Comparison of ENCODE assay signal across 34 mouse cellular contexts in the genomic region with DNA sequence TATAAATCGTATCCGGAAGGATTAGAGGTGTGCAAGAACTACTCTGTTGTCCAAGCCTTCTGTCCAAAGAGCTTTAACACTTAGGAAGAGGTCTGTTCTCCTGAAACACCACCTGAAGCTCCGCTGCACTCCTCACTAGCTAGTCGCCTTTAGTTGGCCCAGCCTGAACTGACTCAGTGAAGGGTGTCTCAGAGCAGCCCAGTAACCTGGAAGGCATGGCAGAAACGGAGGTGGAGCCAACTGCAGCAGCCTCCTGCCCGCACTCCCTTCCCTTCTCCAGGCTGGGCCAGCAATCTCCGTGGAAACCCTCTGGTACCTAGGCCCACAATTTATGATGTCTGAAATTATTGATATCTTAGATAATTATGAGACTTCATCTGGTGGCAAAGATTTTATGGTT. TPM values are rescaled to one million over a fixed set of nuclear protein-coding genes. Genes with fewer than 3 reads are reported as not detected.
"Had no signal": no experiment of that assay in that cellular context is flagged by ENCODE, and none has a peak within 500 bp of the region (broad histone marks: within the 10 kb centered on the region; RNA-seq: fewer than 3 reads in every experiment).

No protein-coding gene starts in this region.

- DNase-seq: left cerebral cortex, postnatal 4 days; liver; liver, embryonic 13.5 days; liver, postnatal 0 days; lung, adult 18-20 months; lung, adult 2 months; lung, embryonic 14.5 days; lung, postnatal 10 days; lung, postnatal 14 days; lung, postnatal 36 days; lung, postnatal 4 days; midbrain, embryonic 14.5 days had no signal

- H3K27me3 ChIP-seq: limb, embryonic 12.5 days; limb, embryonic 13.5 days; limb, embryonic 15.5 days; liver, embryonic 12.5 days; liver, embryonic 13.5 days; liver, embryonic 15.5 days; lung, embryonic 15.5 days; megakaryocyte, embryonic 14.5 days; midbrain, embryonic 12.5 days; midbrain, embryonic 13.5 days; midbrain, embryonic 15.5 days; neural tube, embryonic 12.5 days; neural tube, embryonic 13.5 days had no signal

- H3K4me1 ChIP-seq: limb, embryonic 10.5 days; limb, embryonic 15.5 days; liver, embryonic 12.5 days; liver, embryonic 13.5 days; liver, embryonic 15.5 days; lung, embryonic 15.5 days; midbrain, embryonic 10.5 days; midbrain, embryonic 12.5 days; midbrain, embryonic 13.5 days; midbrain, embryonic 15.5 days; neural tube, embryonic 12.5 days; neural tube, embryonic 13.5 days had no signal

- H3K27ac ChIP-seq: limb, embryonic 10.5 days; limb, embryonic 12.5 days; limb, embryonic 13.5 days; limb, embryonic 15.5 days; liver, embryonic 12.5 days; liver, embryonic 13.5 days; liver, embryonic 14.5 days; liver, embryonic 15.5 days; lung, embryonic 15.5 days; macrophage; midbrain, embryonic 10.5 days; midbrain, embryonic 12.5 days; midbrain, embryonic 13.5 days; midbrain, embryonic 15.5 days; neural tube, embryonic 12.5 days; neural tube, embryonic 13.5 days had no signal

- H3K4me3 ChIP-seq: limb, embryonic 10.5 days; limb, embryonic 12.5 days; limb, embryonic 13.5 days; limb, embryonic 15.5 days; liver, embryonic 12.5 days; liver, embryonic 13.5 days; liver, embryonic 15.5 days; lung, embryonic 15.5 days; megakaryocyte, embryonic 14.5 days; midbrain, embryonic 10.5 days; midbrain, embryonic 12.5 days; midbrain, embryonic 13.5 days; midbrain, embryonic 15.5 days; myocyte; neural tube, embryonic 12.5 days; neural tube, embryonic 13.5 days had no signal

- H3K9me3 ChIP-seq: limb, embryonic 10.5 days; limb, embryonic 12.5 days; limb, embryonic 13.5 days; limb, embryonic 15.5 days; liver, embryonic 12.5 days; liver, embryonic 13.5 days; liver, embryonic 15.5 days; lung, embryonic 15.5 days; midbrain, embryonic 10.5 days; midbrain, embryonic 12.5 days; midbrain, embryonic 13.5 days; midbrain, embryonic 15.5 days; neural tube, embryonic 12.5 days; neural tube, embryonic 13.5 days had no signal

- H3K4me2 ChIP-seq: limb, embryonic 12.5 days; limb, embryonic 13.5 days; limb, embryonic 15.5 days; liver, embryonic 11.5 days; liver, embryonic 12.5 days; liver, embryonic 13.5 days; liver, embryonic 15.5 days; lung, embryonic 14.5 days; lung, embryonic 15.5 days; midbrain, embryonic 11.5 days; midbrain, embryonic 12.5 days; midbrain, embryonic 13.5 days; midbrain, embryonic 15.5 days; neural tube, embryonic 12.5 days; neural tube, embryonic 13.5 days had no signal

- H3K36me3 ChIP-seq: limb, embryonic 10.5 days; limb, embryonic 12.5 days; limb, embryonic 13.5 days; limb, embryonic 15.5 days; liver, embryonic 12.5 days; liver, embryonic 13.5 days; liver, embryonic 15.5 days; lung, embryonic 15.5 days; midbrain, embryonic 10.5 days; midbrain, embryonic 12.5 days; midbrain, embryonic 13.5 days; midbrain, embryonic 15.5 days; neural tube, embryonic 12.5 days; neural tube, embryonic 13.5 days had no signal

- H3K9ac ChIP-seq: limb, embryonic 12.5 days; limb, embryonic 13.5 days; limb, embryonic 15.5 days; liver, embryonic 12.5 days; liver, embryonic 13.5 days; liver, embryonic 14.5 days; liver, embryonic 15.5 days; liver, postnatal 0 days; lung, embryonic 14.5 days; lung, embryonic 15.5 days; midbrain, embryonic 12.5 days; midbrain, embryonic 13.5 days; midbrain, embryonic 15.5 days; neural tube, embryonic 12.5 days; neural tube, embryonic 13.5 days had no signal

- ATAC-seq: liver, embryonic 12.5 days; liver, postnatal 0 days; lung, postnatal 0 days; midbrain, embryonic 13.5 days; midbrain, embryonic 15.5 days; midbrain, embryonic 16.5 days had no signal

RNA-seq across cellular contexts. Expression of gene Scrg1, which starts 5.0 kb away (rescaled TPM):
- polyA plus RNA-seq: limb, embryonic 10.5 days; liver, adult 2 months; liver, embryonic 11.5 days; liver, embryonic 14.5 days; macrophage; midbrain, embryonic 12.5 days; myocyte had no signal
